Mouse (Mus musculus) brain, adult 2 months (tissue): ENCODE measurements around the gene Tmem135.
A peak's percentile ranks its signal among the peaks of the same experiment; 100 is the strongest.

Source experiments
- DNase-seq: peaks from one replicate; pipeline ENCODE4 v3.0.0; 2011; ENCODE audit warnings: low read depth, low spot score

The Tmem135 gene

DNA sequence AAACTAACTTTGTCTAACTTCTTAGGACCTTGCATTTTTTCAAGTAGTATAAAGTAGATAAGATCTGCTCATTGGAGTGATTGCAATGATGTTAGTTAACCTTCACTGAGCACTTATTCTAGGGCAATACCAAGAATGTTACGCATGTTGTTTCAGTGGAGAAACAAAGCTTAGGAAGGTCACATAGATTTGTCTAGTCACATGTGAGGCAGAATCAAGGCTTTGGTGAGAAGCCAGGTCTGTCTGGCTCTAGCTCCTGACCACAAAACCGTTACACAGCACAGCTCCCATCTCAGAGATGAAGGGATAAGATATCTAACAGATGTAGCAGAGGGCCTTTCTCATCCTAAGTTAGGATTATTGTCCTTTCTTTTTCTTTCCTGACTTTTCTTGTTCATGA lies 13.4 kb downstream of the Tmem135 start:
- DNase-seq = no peak

DNA sequence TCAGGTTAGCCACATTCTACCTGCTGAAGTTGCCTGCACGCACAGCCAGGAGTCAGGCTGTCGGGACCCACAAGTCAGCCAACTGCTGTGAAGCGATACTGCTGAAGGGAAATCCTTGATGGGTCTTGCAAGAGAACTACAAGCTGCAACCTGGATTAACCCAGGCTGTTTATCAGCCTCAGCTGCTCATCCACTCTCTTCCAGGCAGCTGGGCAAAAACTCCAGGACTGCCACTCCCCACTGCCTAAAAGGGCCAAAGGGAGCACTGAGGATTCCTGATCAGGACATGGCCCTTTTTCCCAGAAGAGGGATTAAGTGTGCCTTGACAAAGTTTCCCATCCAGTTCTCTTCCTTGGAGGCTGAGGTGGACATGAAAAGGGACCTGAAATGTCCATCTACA lies 15.0 kb downstream of the Tmem135 start:
- DNase-seq = no peak

DNA sequence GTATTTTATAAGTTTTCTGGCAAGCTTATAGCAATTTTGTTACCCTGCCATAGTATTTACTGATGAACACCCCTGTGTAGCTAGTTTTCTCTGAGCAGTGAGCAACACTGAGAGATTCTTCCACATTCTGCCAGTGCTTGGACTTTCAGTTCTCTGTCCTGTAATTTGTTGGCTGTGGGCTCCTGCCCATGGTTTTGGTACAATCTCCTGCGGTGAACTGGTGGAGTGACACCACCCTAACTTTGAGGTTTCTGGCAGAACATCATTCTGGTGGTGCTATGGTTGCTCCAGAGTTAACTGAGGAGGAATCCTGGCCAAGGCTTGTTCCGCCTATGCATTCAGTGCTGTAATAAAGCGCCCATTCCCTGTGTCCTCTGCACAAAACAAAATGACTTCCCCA lies 21.1 kb downstream of the Tmem135 start:
- no peak for DNase-seq

DNA sequence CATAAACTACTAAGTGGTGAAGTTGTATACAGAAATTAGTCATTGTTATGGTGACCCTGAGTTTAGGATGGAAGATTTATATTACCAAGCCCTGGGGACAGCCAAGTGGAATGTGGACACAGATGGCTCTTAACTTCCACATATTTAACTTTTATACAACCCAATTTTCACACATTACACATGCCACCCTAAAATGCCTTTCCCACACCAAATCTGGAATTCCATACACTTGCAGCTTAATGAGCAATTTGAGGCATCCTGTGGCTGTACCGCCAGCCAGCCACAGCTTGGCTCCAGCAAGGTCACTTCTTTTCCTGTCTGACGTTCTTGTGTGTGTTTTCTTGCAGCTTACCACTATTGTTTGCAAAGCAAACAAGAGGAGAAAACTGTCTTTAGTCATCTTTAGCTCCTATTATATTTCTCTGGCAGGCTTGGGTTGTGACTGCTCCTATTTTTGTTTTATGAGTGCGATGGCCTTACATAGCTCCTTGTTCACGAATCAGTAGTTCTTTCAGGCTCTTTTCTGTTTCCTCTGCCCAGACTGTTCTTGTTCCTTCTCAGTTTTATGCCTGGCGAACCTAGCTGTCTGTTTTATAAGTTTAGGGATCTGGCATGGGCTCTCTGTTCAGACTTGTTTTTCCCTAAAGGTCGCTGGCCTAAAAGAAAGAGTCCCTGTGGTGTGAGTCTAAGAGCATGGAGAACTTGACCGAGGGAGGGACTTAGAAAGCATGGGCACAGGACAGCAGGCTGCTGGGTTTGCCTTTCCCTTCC lies 22.9 kb downstream of the Tmem135 start:
- DNase-seq = no peak

DNA sequence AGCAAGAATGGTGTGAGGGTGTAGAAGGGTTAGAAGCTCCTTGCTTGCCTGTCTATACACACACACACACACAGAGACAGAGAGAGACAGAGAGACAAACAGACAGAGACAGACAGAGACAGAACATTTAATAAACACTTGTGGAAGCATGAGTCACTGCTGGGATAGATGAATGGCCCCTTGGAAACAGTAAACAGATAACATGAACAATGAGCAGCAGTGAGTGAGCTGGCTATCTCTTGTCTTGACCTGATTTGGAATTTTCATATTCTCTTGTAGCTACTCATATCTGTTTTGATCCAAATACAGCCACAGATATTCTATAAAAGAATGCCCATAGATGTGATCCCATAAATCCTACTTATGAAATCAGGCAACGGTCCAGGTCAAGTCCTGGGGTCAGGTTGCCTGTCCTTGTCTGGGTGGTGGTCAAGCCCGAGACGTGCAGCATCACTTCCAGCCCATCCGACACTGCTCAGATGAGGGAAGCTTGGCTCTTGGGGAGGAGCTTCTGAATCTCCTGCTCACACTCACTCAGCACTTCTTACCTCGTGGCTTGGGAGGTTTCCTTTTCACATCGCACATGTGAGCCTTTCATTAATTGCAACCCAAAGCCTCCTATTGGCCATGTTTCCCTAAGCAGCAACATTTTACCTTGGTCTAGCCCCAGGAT lies 32.3 kb downstream of the Tmem135 start:
- DNase-seq = no peak

DNA sequence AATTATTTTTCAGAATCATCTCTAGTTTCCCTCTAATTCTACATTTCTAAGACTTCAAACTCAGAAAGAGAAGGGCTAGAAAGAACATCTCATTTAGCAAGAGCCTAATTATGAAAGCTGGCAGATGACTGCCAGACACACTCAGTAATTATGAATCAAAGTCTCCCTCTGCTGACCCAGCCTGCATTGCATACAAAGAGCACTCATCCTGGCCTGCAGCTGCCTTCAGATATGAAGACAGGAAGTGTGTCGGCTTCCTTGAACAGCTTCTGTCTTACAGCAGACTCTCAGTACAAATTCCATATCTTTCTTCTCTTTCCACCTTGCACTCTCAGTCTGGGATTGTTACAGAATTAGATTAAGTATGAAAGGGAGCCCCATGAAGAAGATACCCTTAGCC lies 33.1 kb downstream of the Tmem135 start:
- DNase-seq = peak; percentile 64

DNA sequence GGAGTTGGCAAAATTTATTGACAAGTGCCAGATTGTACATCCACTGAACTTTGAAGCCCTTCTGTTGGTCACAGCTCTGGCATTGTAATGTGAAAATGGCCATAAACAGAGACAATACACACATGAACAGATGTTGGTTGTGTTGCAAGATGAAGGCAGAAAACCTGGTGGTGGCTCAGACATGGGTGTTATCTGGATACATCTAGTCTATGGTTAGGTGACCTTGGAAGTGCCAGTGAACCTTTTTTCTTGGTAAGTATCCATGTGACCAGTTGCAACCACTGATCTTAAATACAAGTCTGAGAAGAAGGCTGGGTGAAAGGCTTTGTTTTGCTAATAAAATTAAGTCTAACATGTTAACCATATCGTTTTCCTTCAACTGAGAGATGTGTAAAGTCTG lies 33.9 kb downstream of the Tmem135 start:
- no peak for DNase-seq

DNA sequence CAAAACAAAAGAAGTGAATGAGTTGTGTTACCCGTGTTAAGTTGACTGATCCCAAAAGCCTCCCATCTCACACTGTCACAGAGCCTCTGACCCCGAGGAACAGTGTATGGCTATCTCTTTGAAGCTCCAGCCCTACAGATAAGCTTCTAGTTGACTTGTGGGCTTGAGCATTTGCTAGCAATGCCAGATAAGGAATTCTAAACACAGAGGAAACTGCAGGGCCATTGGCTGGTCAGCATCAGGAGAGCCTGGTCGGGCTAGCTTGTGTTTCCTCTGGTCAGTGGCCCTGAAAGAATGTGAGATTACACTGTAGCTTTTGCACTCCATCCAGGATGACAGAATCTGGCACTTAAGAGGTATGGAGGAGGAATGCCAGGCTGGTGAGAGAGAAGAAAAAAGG lies 36.4 kb downstream of the Tmem135 start:
- no peak for DNase-seq

DNA sequence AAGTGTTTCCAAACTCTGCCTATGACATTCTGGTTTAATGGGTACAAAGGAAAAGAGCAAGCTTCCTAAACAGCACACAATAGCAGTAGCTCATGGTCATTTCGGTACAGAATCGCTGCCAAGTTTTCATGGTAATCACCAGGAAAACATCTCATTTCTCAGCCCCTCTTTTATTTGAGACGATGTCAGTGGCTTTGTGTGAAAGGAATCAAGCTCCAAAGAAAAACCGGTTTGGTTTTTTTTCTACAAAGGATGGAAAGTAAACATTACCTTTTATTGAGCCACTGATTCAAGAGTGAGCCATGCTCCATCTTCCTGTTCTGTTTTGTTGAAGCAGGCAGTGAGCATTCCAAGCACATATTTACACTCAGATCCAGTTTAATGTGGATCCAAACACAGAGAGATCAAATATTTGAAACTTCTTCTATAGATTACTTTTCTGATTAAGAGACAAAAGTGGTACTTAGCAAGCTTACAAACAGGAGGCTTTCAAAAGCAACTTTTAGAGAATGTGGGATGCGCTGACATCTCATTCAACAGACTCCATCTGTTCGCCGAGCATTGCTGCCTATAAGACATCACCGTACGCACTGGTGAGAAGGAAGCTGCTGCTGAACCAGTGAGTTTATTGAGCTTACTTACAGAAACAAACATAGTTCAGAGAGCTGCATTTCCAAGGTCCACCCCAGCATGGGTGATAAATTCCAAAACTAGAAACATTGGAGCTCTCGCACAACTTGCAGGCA lies 38.7 kb downstream of the Tmem135 start:
- peak; percentile 67 for DNase-seq

DNA sequence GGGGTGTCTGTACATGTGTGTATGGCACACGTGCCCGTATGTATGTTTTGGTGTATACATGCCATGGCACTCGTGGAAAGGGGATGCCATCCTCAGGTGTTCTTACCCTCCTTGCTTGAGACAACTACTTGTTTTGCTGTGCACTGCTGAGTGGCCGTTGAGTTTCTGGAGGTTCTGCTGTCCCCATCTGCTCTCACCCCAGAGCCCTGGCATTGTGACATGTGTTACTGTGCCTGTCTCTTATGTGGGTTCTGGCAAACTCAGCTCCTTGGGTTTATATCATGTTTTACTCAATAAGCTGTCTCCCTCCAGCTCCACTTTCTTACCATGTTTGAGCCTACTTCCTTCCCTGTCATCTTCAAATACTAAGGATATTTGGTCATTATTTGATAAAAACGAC lies 40.0 kb downstream of the Tmem135 start:
- DNase-seq = peak; percentile 73

DNA sequence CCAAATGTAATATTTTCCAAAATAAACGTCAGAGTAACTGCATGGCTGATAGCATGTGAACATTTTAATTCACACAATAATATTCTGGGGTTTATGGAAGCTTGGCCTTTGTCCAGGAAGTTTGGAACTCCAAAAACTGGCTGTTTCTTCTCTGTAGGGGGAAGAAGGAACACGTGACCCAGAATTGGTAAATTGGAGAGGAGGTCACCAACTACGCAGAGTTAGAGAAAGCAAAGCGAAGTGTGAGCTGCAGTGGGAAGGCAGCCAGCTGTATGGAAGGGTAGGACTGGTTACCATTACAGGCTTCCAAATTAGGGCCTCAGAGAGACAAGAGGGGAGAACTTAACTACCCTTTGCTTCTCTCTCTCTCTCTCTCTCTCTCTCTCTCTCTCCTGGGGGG lies 47.7 kb downstream of the Tmem135 start:
- no peak for DNase-seq

DNA sequence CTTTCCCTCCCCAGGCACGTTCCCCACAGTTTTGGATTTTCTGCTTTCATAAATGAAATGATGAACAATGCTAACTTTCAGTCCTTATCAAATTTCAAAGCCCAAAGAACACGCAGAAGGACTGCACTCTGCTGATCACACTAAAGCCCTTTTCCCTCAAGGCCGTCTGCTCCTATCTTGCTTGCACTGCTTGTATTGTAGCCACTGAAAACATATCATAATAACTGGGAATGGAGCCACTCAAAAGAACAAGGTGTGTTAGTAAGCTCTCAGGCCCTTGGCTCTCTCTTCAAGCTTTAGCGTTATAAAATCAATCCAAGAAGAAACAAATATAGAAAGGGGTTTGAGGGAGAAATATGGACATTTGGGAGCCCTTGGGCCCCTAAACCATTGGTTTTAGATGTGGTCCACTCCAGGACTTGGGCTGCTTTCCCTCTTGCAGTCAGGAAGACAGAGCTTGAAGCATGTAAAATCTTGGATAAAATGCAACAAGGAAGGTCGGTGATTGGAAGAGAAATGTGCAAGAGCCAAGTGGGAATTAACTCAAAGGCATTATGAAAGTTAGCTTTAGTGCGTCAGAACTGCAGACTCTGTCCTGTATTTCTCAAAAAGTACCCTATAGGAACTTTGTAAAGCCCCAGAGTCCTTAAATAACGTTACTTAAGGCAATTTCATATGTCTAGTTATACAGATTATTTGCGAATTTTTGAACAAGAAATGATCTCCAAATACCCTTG lies 48.3 kb downstream of the Tmem135 start:
- no peak for DNase-seq

DNA sequence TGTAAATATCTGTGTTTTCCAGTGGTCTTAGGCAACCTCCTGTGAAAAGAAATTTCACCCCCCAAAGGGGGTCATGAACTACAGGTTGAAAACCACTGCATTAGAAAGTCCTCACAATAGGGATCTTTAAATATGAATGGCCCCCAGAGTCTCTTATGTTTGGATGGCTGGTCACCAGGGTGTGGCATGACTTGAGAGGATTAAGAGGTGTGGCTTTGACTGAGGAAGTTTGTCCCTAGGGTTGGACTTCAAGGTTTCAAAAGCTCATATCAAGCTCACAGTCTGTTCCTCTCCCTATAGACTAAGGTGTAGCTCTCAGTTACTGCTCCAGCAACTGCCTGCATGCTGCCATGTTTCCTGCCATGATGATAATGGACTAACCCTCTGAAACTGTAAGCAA lies 62.0 kb downstream of the Tmem135 start:
- DNase-seq = no peak

DNA sequence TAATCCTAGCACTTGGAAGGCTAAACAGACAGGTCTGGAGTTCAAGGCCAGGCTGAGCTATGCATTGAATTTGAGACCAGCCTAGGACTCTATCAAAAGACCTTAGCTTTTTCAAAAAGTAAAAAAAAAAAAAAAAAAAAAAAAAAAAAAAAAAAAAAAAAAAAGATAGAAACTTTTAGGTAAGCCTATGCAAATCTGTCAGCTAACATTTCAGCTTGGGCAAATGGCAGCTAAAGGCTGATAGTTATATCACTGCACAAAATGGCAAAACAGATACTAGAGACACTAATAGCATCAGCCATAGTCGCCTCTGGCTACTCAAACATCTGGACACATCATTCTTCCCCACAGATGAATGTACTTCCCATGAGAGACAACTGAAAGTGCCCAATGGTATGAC lies 64.2 kb downstream of the Tmem135 start:
- DNase-seq = no peak

DNA sequence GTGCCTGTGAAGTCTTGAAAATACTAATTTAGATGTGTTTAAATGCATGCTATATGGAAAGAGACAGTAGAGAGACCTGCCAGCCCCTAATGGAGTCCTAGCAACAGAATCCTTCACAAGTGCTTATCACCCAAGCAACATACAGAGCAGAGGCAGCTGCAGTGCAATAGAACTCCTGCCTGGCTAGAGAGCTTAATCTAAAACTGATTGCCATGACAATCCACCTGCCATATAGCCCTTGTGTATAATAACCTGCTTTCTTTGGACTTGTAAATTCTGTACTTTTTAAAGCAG lies 64.9 kb downstream of the Tmem135 start:
- DNase-seq = peak; percentile 57

DNA sequence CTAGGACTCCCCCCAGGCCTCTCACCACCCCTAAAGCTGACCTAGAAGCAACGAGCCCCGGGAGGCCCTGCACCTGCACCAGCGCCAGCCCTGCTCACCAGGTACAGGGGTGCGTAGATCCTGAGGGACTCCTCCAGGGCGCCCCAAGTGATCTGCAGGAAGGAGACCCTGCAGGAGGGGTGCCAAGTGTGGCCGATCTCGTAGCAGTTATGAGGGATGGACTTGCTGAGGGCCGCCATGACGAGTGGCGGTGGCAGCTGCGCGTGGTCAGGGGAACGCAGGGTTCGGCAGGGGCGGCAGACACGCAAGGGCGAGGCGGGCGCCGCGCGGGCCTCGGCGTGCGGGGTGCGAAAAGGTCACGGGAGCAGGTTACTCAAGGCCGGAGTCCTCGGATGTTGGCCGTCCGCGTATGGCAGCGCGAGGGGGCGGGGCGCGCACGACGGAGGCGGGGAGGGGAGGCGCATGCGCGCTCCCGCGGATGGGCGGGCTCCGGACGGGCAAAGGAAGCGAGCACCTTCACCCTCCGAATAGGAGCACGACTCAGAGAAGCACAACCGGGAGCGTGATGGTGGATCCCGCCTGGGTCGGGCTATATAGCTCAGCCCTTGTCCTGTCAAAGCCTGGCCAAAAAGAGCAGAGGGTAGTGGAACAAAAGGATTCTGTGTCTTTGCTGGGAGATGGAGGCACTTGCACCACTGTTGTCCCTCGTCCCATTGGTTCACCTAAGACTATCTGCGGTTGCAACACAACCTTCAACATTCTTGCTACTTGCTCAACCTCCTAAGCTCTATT lies 65.5 kb downstream of the Tmem135 start:
- peak; percentile 95 for DNase-seq

DNA sequence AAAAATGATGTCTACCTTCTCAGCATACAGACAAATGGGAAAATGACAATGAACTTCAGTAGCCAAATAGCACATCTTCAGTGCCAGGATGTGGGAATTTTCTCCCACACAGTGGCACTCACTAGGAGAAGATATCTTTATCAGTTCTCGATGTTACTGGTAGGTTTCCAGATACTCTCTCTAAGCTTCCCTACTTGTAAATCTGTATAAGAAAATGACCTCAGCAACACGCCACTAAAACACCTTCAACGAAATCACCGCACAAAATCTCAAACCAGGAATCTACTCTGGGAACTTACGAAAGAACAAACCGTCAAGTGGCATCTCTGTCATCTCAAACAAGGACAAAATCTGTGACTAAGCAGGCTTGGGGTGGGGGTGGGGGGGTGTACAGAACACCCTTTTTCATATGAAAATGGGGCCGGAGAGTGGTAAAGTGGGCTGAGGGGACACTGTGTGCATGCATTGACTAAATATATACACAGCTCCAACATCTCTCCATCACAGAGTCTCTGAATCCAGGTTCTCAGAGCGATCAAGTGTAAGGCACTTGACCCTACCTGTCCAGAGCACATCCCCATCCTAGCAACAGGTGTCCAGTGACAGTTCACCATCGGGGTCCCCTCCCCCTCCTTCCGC lies 66.2 kb downstream of the Tmem135 start:
- peak; percentile 39 for DNase-seq

DNA sequence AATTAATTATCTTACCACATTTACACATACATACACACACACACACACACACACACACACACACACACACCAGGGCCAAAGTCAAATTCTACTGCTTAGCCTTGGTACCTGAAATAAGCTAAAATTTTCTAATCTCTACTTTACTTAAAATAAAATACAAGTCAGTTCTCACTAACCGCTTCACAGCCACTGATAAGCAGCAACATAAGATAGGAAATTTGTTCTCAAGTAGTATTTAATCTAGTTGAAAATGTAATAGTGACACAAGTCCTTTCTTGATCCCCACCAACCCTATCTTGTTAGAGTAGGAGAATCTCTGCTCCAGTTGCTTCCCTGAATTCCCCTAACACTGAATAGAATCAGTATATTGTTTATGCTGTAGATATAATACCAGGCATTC lies 67.6 kb downstream of the Tmem135 start:
- no peak for DNase-seq

DNA sequence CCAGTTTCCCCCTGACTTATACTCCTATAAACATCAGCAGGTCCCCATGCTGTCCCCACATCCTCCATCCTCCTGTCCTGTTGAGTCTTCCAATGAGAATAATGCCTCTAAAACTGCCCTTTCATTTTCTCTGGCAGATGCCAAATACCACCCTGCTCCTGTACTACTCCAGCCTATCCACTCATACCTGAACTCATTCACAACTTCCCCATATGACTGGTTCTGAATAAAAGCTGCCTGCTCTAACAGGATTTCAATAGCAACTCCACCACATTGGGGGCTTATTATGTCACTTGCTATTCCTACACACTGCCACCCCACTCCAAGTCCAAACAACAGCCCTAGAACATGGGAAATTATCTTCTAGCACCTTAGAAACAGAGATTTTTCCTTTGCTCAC lies 68.7 kb downstream of the Tmem135 start:
- no peak for DNase-seq

DNA sequence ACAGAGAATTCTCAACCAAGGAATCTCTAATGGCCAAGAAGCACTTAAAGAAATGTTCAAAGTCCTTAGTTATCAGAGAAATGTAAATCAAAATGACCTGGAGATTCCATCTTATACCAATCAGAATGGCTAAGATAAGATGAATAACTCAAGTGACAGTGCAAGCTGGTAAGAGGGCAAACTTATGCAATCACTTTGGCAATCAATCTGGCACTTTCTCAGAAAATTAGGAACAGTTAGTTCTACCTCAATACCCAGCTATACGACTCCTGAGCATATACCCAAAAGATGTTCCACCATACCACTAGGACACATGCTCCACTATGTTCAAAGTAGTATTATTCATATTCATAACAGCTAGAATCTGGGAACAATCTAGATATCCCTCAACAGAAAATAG lies 74.1 kb downstream of the Tmem135 start:
- no peak for DNase-seq

DNA sequence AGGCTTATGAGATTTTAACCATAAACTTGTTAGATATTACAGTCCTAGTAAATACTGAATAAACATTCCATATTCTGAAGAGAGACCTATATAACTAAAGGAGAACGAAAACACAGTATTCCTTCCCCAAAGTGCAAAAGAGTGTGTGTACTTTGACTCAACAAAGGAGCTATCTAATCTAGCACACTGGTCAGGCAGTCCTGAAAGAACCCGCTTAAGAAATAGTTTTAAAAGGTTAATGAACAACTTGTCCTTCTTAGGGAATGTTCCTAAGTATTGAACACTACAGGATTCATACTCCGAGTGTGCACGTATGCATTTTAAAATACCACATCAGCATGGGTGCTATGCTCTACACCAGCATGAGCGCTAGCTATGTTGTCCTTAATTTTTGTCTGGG lies 76.3 kb downstream of the Tmem135 start:
- DNase-seq = no peak
